Mouse (Mus musculus): ENCODE data around the gene Nanog. TPM values are rescaled to one million over a fixed set of nuclear protein-coding genes. Genes with fewer than 3 reads are reported as not detected.

The Nanog gene
- polyA plus RNA-seq, 1 experiment from 2014 or later, result 1.1 TPM

GRCm38 (mm10) chr6:122763844-122764445 is 56.7 kb downstream of the Nanog start:
- Histone ChIP-seq H3K27me3 (ENCODE audit: control insufficient read depth, insufficient read depth, low read length) (no peaks in the 10 kb centered on the region), H3K27ac (ENCODE audit: low read length) (no peak overlapping the region), H3K36me3 (ENCODE audit: control insufficient read depth, insufficient read depth) (no peaks in the 10 kb centered on the region), H3K9me3 (replicated peaks; ENCODE audit: control insufficient read depth, low read length) (no peaks in the 10 kb centered on the region), H3K4me3 (ENCODE audit: low read length) (peak overlapping the region; percentile 50), H3K9ac (ENCODE audit: low read length) (peak overlapping the region; percentile 27), H3K4me1 (ENCODE audit: control insufficient read depth, insufficient read depth, low read length) (peaks cover 7% of the 10 kb centered on the region), H3K4me2 (ENCODE audit: low read depth, low read length) (peak overlapping the region; percentile 81)
- ATAC-seq (replicated peaks; ENCODE audit: extremely low read depth, insufficient read depth, low FRiP score), result no peak
- 32% methylated on average over 17 of the region's 17 CpGs for WGBS

Other genes with a start within 250 kb of the Nanog start
- 1.6 and 2.4 TPM in 2 replicates for gene Rimklb, start 208.7 kb upstream of the Nanog start, polyA plus RNA-seq (2015; fragmentation: Nextera tagmentation; extraction: Ambion mirVana)
- gene Mfap5, start 201.6 kb upstream of the Nanog start, polyA plus RNA-seq (2015; fragmentation: Nextera tagmentation; extraction: Ambion mirVana), result 28.2 and 32.0 TPM in 2 replicates
- gene Aicda, start 153.7 kb upstream of the Nanog start, polyA plus RNA-seq (2015; fragmentation: Nextera tagmentation; extraction: Ambion mirVana), result not detected in 2 replicates
- 4.6 and 5.0 TPM in 2 replicates for gene Apobec1, start 105.0 kb upstream of the Nanog start, polyA plus RNA-seq (2015; fragmentation: Nextera tagmentation; extraction: Ambion mirVana)
- 0.06 and 0.18 TPM in 2 replicates for gene Gdf3, start 97.4 kb upstream of the Nanog start, polyA plus RNA-seq (2015; fragmentation: Nextera tagmentation; extraction: Ambion mirVana)
- not detected in 2 replicates for gene Dppa3, start 81.1 kb upstream of the Nanog start, polyA plus RNA-seq (2015; fragmentation: Nextera tagmentation; extraction: Ambion mirVana)
- gene Slc2a3, start 94.2 kb downstream of the Nanog start, polyA plus RNA-seq (2015; fragmentation: Nextera tagmentation; extraction: Ambion mirVana), result 10.5 and 10.9 TPM in 2 replicates
- gene Foxj2, start 112.4 kb downstream of the Nanog start, polyA plus RNA-seq (2015; fragmentation: Nextera tagmentation; extraction: Ambion mirVana), result 6.1 TPM in 2 replicates
- 2.5 and 2.7 TPM in 2 replicates for gene C3ar1, start 148.7 kb downstream of the Nanog start, polyA plus RNA-seq (2015; fragmentation: Nextera tagmentation; extraction: Ambion mirVana)
- gene Necap1, start 167.0 kb downstream of the Nanog start, polyA plus RNA-seq (2015; fragmentation: Nextera tagmentation; extraction: Ambion mirVana), result 51.1 and 51.7 TPM in 2 replicates
- gene Clec4a1, start 214.4 kb downstream of the Nanog start, polyA plus RNA-seq (2015; fragmentation: Nextera tagmentation; extraction: Ambion mirVana), result 2.4 and 2.7 TPM in 2 replicates
- 2.6 and 3.5 TPM in 2 replicates for gene Clec4a3, start 245.0 kb downstream of the Nanog start, polyA plus RNA-seq (2015; fragmentation: Nextera tagmentation; extraction: Ambion mirVana)

Data from heart, embryonic 16.5 days (tissue).